Mouse (Mus musculus): ENCODE results near the gene Sike1. TPM values are rescaled to one million over a fixed set of nuclear protein-coding genes. Genes with fewer than 3 reads are reported as not detected.

Sike1 gene
- polyA plus RNA-seq, 1 experiment from 2014 or later = 13.9 TPM

GRCm38 (mm10) chr3:103057752-103058151, 62.2 kb downstream of the Sike1 start:
- peak overlapping the region; percentile 61 for H3K4me2 ChIP-seq (ENCODE audit: low read depth, low read length)
- 0 out of 2 replicates have a peak overlapping the region, but pooled peaks have one; percentile 19 for H3K9ac ChIP-seq (ENCODE audit: low read depth, low read length)
- peaks cover 32% of the 10 kb centered on the region for H3K36me3 ChIP-seq (ENCODE audit: control insufficient read depth, insufficient read depth)

More at GRCm38 (mm10) chr3:103057752-103058151, 62.2 kb downstream of the Sike1 start:
- peak; percentile 14; the same call in 1 of the 2 replicates for ATAC-seq (ENCODE audit: low read depth)
- 6% methylated on average over 10 of the region's 10 CpGs for WGBS (ENCODE audit: insufficient replicate concordance)
- peak overlapping the region; percentile 85 for H3K4me3 ChIP-seq (ENCODE audit: low read depth, low read length)
- H3K4me1 ChIP-seq (ENCODE audit: control insufficient read depth, low read depth, low read length) = peaks cover 8% of the 10 kb centered on the region
- H3K27ac ChIP-seq (ENCODE audit: low read length) = no peak overlapping the region
- no peaks in the 10 kb centered on the region for H3K9me3 ChIP-seq (replicated peaks; ENCODE audit: control insufficient read depth, low read length)
- no peaks in the 10 kb centered on the region for H3K27me3 ChIP-seq (ENCODE audit: control insufficient read depth, insufficient read depth, low read depth, low read length)

Other genes starting within 250 kb of the Sike1 start
- not detected in 2 replicates for gene Tshb, start 213.0 kb upstream of the Sike1 start, polyA plus RNA-seq (2015; fragmentation: Nextera tagmentation; extraction: Ambion mirVana)
- not detected in 2 replicates for gene Sycp1, start 59.6 kb upstream of the Sike1 start, polyA plus RNA-seq (2015; fragmentation: Nextera tagmentation; extraction: Ambion mirVana)
- gene Nr1h5, start 31.6 kb upstream of the Sike1 start, polyA plus RNA-seq (2015; fragmentation: Nextera tagmentation; extraction: Ambion mirVana) = 2.4 and 3.0 TPM in 2 replicates
- 97.8 and 110 TPM in 2 replicates for gene Csde1, start 24.7 kb downstream of the Sike1 start, polyA plus RNA-seq (2015; fragmentation: Nextera tagmentation; extraction: Ambion mirVana)
- 34.4 and 34.6 TPM in 2 replicates for gene Nras, start 62.6 kb downstream of the Sike1 start, polyA plus RNA-seq (2015; fragmentation: Nextera tagmentation; extraction: Ambion mirVana)
- 0.40 and 1.6 TPM in 2 replicates for gene Ampd1, start 78.3 kb downstream of the Sike1 start, polyA plus RNA-seq (2015; fragmentation: Nextera tagmentation; extraction: Ambion mirVana)
- 7.6 and 7.8 TPM in 2 replicates for gene Dennd2c, start 106.9 kb downstream of the Sike1 start, polyA plus RNA-seq (2015; fragmentation: Nextera tagmentation; extraction: Ambion mirVana)
- 117 and 129 TPM in 2 replicates for gene Bcas2, start 175.9 kb downstream of the Sike1 start, polyA plus RNA-seq (2015; fragmentation: Nextera tagmentation; extraction: Ambion mirVana)

Data from liver, embryonic 16.5 days (tissue).